Mouse (Mus musculus): ENCODE measurements around the gene Tead1. TPM values are rescaled to one million over a fixed set of nuclear protein-coding genes. Genes with fewer than 3 reads are reported as not detected.

Tead1 gene
- total and polyA plus RNA-seq, 2 experiments from 2014 or later: 20.8 to 63.9 TPM

- 88% methylated on average over 5 of the region's 5 CpGs for WGBS
- Histone ChIP-seq H3K36me3 (replicated peaks; ENCODE audit: control insufficient read depth, insufficient read depth, low read length) (peaks cover 28% of the 10 kb centered on the region), H3K4me3 (ENCODE audit: low read depth, low read length) (no peak overlapping the region), H3K4me1 (ENCODE audit: control insufficient read depth, insufficient read depth) (no peaks in the 10 kb centered on the region), H3K9ac (replicated peaks; ENCODE audit: low read depth, low read length) (no peak overlapping the region), H3K27me3 (ENCODE audit: control insufficient read depth, insufficient read depth, low read length) (no peaks in the 10 kb centered on the region), H3K27ac (ENCODE audit: low read depth) (no peak overlapping the region), H3K9me3 (replicated peaks; ENCODE audit: control insufficient read depth, low read length) (no peaks in the 10 kb centered on the region), H3K4me2 (ENCODE audit: low read depth, low read length) (no peak overlapping the region)
- TF ChIP-seq EP300 (IDR thresholded peaks at IDR 0.05; ENCODE audit: low read depth): no peak
- DNase-seq (ENCODE audit: low spot score): no peak
- no peak for ATAC-seq (ENCODE audit: insufficient read depth, low read depth)
These were observed 227.7 kb downstream of the Tead1 start for GRCm38 (mm10) chr7:112906848-112907247.

GRCm38 (mm10) chr7:112907468-112907867 lies 228.3 kb downstream of the Tead1 start:
- H3K9ac ChIP-seq (replicated peaks; ENCODE audit: low read depth, low read length): no peak overlapping the region
- H3K36me3 ChIP-seq (replicated peaks; ENCODE audit: control insufficient read depth, insufficient read depth, low read length): peaks cover 21% of the 10 kb centered on the region
- WGBS: 69% methylated on average over 2 of the region's 2 CpGs
- H3K4me2 ChIP-seq (ENCODE audit: low read depth, low read length): no peak overlapping the region
- no peak overlapping the region for H3K27ac ChIP-seq (ENCODE audit: low read depth)
- no peaks in the 10 kb centered on the region for H3K27me3 ChIP-seq (ENCODE audit: control insufficient read depth, insufficient read depth, low read length)
- H3K4me3 ChIP-seq (ENCODE audit: low read depth, low read length): no peak overlapping the region
- ATAC-seq (ENCODE audit: insufficient read depth, low read depth) (no peak), DNase-seq (ENCODE audit: low spot score) (no peak)
- H3K9me3 ChIP-seq (replicated peaks; ENCODE audit: control insufficient read depth, low read length): no peaks in the 10 kb centered on the region
- H3K4me1 ChIP-seq (ENCODE audit: control insufficient read depth, insufficient read depth): no peaks in the 10 kb centered on the region
- no peak for TF ChIP-seq CTCF (IDR thresholded peaks at IDR 0.05; ENCODE audit: low read depth)
- TF ChIP-seq EP300 (IDR thresholded peaks at IDR 0.05; ENCODE audit: low read depth): no peak

GRCm38 (mm10) chr7:112909164-112909563 lies 230.0 kb downstream of the Tead1 start:
- Histone ChIP-seq H3K4me1 (ENCODE audit: control insufficient read depth, insufficient read depth) (no peaks in the 10 kb centered on the region), H3K4me3 (ENCODE audit: low read depth, low read length) (no peak overlapping the region), H3K9ac (replicated peaks; ENCODE audit: low read depth, low read length) (no peak overlapping the region), H3K27me3 (ENCODE audit: control insufficient read depth, insufficient read depth, low read length) (no peaks in the 10 kb centered on the region), H3K36me3 (replicated peaks; ENCODE audit: control insufficient read depth, insufficient read depth, low read length) (0 out of 2 replicates have a peak, but pooled peaks cover 6% of the 10 kb centered on the region), H3K4me2 (ENCODE audit: low read depth, low read length) (no peak overlapping the region), H3K27ac (ENCODE audit: low read depth) (no peak overlapping the region), H3K9me3 (replicated peaks; ENCODE audit: control insufficient read depth, low read length) (no peaks in the 10 kb centered on the region)
- 70% methylated on average over 10 of the region's 10 CpGs for WGBS
- TF ChIP-seq EP300 (IDR thresholded peaks at IDR 0.05; ENCODE audit: low read depth) (no peak), CTCF (IDR thresholded peaks at IDR 0.05; ENCODE audit: low read depth) (no peak)
- ATAC-seq (ENCODE audit: insufficient read depth, low read depth) (no peak), DNase-seq (ENCODE audit: low spot score) (no peak)

GRCm38 (mm10) chr7:112912969-112913368 lies 233.9 kb downstream of the Tead1 start:
- Histone ChIP-seq H3K4me2 (ENCODE audit: low read depth, low read length) (no peak overlapping the region), H3K36me3 (replicated peaks; ENCODE audit: control insufficient read depth, insufficient read depth, low read length) (no peaks in the 10 kb centered on the region), H3K27ac (ENCODE audit: low read depth) (no peak overlapping the region), H3K4me3 (ENCODE audit: low read depth, low read length) (no peak overlapping the region), H3K9ac (replicated peaks; ENCODE audit: low read depth, low read length) (no peak overlapping the region), H3K9me3 (replicated peaks; ENCODE audit: control insufficient read depth, low read length) (no peaks in the 10 kb centered on the region), H3K27me3 (ENCODE audit: control insufficient read depth, insufficient read depth, low read length) (0 out of 2 replicates have a peak, but pooled peaks cover 4% of the 10 kb centered on the region), H3K4me1 (ENCODE audit: control insufficient read depth, insufficient read depth) (no peaks in the 10 kb centered on the region)
- ATAC-seq (ENCODE audit: insufficient read depth, low read depth) (no peak), DNase-seq (ENCODE audit: low spot score) (no peak)
- 87% methylated on average over 3 of the region's 3 CpGs for WGBS
- TF ChIP-seq CTCF (IDR thresholded peaks at IDR 0.05; ENCODE audit: low read depth): no peak
- no peak for TF ChIP-seq EP300 (IDR thresholded peaks at IDR 0.05; ENCODE audit: low read depth)

GRCm38 (mm10) chr7:112915571-112915970 lies 236.5 kb downstream of the Tead1 start:
- Histone ChIP-seq H3K27ac (ENCODE audit: low read depth) (no peak overlapping the region), H3K4me1 (ENCODE audit: control insufficient read depth, insufficient read depth) (no peaks in the 10 kb centered on the region), H3K4me3 (ENCODE audit: low read depth, low read length) (no peak overlapping the region), H3K9me3 (replicated peaks; ENCODE audit: control insufficient read depth, low read length) (no peaks in the 10 kb centered on the region), H3K27me3 (ENCODE audit: control insufficient read depth, insufficient read depth, low read length) (0 out of 2 replicates have a peak, but pooled peaks cover 4% of the 10 kb centered on the region), H3K36me3 (replicated peaks; ENCODE audit: control insufficient read depth, insufficient read depth, low read length) (no peaks in the 10 kb centered on the region), H3K9ac (replicated peaks; ENCODE audit: low read depth, low read length) (no peak overlapping the region), H3K4me2 (ENCODE audit: low read depth, low read length) (no peak overlapping the region)
- 95% methylated on average over 4 of the region's 4 CpGs for WGBS
- DNase-seq (ENCODE audit: low spot score): no peak
- no peak for ATAC-seq (ENCODE audit: insufficient read depth, low read depth)
- TF ChIP-seq CTCF (IDR thresholded peaks at IDR 0.05; ENCODE audit: low read depth) (no peak), EP300 (IDR thresholded peaks at IDR 0.05; ENCODE audit: low read depth) (no peak)

- no peak for TF ChIP-seq EP300 (IDR thresholded peaks at IDR 0.05; ENCODE audit: low read depth)
- TF ChIP-seq CTCF (IDR thresholded peaks at IDR 0.05; ENCODE audit: low read depth): no peak
- Histone ChIP-seq H3K4me3 (ENCODE audit: low read depth, low read length) (no peak overlapping the region), H3K9ac (replicated peaks; ENCODE audit: low read depth, low read length) (no peak overlapping the region), H3K27me3 (ENCODE audit: control insufficient read depth, insufficient read depth, low read length) (0 out of 2 replicates have a peak, but pooled peaks cover 4% of the 10 kb centered on the region), H3K4me1 (ENCODE audit: control insufficient read depth, insufficient read depth) (no peaks in the 10 kb centered on the region), H3K4me2 (ENCODE audit: low read depth, low read length) (0 out of 2 replicates have a peak overlapping the region, but pooled peaks have one; percentile 26), H3K36me3 (replicated peaks; ENCODE audit: control insufficient read depth, insufficient read depth, low read length) (no peaks in the 10 kb centered on the region), H3K27ac (ENCODE audit: low read depth) (no peak overlapping the region), H3K9me3 (replicated peaks; ENCODE audit: control insufficient read depth, low read length) (no peaks in the 10 kb centered on the region)
- ATAC-seq (ENCODE audit: insufficient read depth, low read depth) (no peak), DNase-seq (ENCODE audit: low spot score) (no peak)
- WGBS: 62% methylated on average over 10 of the region's 10 CpGs
These were observed 238.6 kb downstream of the Tead1 start for GRCm38 (mm10) chr7:112917613-112918278.
